Mouse (Mus musculus) kidney, postnatal 4 days (tissue): ENCODE results near the gene Usp22.
A peak's percentile ranks its signal among the peaks of the same experiment; 100 is the strongest.
"Not testable (repeated sequence)": the region's sequence is repeated elsewhere in the genome, so short reads cannot be mapped to it uniquely, and the experiment has no call there.

Experiments
- DNase-seq, 2 experiments: peaks; one replicate each; pipeline ENCODE4 v3.0.0; 2021; ENCODE audit warnings: mixed read lengths in 2 of 2

Usp22 gene

DNA sequence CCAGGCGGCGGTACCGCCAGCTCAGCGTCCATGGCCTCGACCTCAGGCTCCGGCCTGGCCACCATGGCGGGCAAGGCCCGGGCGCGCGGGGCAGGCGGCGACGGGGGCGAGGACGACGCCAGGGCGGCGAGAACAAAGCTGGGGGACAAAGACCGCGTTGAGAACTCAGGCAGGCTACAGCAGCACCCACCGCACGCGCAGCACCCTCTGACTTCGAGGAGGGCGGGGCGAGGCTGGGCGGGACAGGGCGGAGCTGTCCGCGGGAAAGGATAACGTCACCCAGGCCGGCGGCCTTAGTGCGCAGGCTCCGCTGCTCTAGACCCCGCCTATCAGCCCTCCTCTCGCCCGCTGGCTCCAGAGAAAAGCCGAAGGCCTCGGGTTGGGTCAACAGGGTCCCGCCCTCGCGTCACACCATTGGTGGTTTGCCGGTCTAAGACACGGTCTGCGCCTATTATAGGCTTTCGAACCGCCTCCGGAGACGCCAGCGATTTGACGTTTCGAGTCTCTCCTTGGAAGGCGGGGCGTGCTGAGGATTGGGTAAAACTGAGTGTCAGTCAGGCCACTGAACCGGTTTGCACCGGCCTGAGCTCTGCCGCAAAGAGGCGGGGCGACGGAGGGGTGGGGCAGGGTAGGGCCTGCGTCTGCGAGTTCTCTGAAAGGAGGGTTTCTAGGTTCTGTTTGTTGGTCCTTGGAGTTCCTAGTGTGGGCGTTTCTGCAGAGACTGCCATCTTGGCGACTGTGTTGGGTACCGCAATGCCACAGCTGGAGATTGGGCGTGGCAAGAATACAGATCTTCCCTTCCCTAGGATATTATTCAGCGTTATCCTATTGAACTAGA is at the start of gene Usp22:
Gene Usp22 (minus strand): TSS at position 235 of the 838 bp plus-strand sequence.
- peak; percentile 99 to 100 for DNase-seq

DNA sequence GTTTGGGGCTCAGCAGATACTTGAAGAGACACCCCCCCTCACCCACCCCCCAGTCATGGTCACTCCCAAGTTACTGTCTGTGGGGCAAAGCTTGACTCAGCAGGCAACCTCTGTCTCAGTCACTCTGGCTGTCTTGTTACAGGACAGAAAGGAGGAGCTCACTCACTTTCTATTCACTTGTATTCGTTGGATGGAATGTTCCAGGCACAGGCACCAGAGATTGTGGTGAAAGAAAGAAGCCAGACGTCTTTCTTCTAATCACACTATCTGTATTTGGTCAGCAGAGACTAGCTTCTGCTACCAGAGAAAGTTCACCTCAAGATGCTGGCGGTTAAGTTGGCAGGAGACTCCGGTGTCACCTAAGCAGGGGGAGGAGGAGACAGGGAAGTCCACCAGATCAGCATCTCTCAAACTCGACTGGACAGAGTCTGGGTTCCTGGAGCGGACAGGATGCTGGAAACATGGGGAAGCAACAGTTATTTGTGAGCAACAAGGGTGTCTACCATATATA is 49.4 kb upstream of the Usp22 start:
- no peak for DNase-seq

DNA sequence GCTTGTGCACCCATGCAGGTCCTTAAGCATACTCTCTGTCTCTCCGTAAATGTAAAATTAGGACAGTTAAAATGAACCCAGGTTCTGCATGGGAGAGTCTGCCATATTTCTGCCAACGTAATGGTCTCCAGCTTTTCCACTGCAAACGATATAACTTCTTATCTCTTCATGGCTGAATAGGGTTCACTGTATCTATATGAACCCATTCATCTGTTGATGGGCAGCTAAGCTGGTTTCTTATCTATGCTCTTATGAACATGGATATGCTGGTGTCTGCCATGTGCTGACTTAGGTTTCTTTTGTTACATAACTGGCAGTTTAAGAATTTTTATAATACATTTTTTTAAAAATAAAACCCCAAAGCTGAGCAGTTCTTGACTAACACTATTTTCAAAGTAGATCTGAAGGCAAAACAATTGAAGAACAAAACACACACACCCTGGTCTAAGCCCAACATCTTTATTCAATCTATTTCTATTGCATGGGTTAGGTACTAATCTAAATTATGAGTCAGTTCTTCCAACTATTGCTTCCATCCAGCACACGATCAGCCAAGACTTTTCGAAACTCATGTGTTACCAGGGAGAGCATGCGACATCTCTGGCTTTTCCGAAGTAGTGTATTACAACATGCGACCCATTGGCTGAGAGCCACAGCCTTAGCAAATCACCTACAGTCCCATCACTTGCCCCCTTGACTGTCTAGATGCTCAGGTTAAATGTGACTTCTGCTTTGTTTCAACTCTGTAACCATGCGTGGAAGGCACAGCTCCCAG is 48.3 kb upstream of the Usp22 start:
- no peak for DNase-seq

DNA sequence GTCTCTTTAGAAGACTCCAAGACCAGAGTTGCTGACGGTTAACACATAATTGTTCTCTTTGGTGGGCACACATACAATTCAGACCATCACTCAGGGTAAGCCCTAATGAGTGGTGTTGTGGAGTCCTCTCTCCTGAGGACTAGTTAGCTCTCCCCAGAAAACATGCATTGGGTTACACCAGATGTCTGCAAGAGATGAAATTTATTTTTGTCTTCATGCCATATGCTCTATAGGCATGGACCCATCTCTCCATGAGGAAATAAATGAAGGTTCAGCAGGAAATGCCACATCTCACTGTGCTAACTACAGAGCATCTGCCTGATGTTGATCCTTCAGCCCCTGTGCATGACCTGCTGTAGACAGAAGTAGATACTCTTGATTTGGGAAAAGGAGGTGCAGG is 47.2 kb upstream of the Usp22 start:
- no peak for DNase-seq

DNA sequence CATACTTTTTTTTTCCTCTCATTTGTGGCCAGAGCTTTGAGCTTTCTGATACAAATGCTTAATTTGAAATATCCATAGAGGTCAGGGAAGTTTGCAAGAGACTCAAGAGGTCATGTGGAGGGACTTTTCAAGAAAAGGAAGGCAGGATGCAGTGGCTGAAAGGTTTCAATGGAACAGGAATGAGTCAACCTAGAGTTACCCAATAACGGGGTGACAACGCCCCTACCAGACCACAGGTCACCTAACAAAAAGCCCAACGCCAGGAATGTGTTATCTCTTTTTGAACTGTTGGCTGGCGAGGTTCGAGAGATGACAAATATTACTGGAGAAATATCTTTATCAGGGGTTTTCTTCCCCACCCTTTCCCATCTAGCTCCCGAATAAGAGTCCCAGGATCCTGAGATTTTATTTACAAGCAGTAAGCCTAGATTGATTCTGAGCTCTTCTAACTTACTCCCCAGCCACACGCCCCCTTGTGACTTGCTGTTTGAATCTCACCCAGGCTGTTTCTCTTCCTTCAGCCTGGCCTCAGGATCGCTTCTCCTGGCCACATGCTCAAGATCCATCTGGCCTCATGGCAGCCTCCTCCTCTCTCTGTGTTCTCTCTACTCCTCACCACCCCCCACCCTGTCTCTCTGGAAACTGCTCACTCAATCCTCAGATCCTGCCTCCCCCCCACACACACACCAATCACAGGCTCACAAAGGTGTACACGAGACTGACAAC is 45.5 kb upstream of the Usp22 start:
- DNase-seq = no peak

DNA sequence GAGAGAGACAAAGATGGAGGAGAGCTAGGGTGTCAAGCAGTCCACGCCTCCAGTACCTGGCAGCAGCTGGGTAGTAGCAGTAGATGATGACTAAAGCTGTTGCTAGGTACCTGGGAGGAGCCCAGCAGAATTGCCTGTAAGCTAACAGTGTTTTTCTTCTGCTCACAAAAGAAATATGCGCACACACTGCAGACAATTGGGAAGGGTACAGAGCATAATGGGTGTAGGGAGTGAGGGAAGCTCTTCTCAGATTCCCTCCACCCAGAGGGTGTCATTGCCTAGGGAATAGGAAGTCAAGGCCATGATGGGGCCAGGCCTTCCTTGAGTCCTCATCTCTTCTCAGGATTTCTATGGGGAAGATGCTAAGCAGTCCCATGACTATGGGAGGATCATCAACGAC is 41.1 kb upstream of the Usp22 start:
- DNase-seq = no peak

DNA sequence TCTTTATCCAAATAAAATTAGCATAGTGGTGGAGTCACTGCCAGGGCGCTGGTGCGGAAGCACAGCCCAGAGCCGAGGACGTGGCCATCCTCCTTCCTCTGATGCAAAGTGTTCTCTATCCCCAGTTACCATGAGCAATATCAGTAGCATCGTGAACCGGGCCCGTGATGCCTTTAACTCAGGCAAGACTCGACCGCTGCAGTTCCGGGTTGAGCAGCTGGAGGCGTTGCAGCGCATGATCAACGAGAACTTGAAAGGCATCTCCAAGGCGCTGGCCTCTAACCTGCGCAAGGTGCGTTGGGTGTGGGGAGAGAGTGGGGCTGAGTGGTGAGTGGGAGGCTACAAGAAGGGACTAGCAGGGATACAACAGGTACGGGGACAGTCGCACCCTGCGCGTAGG is 37.2 kb upstream of the Usp22 start:
- peak; percentile 16 to 29 for DNase-seq

DNA sequence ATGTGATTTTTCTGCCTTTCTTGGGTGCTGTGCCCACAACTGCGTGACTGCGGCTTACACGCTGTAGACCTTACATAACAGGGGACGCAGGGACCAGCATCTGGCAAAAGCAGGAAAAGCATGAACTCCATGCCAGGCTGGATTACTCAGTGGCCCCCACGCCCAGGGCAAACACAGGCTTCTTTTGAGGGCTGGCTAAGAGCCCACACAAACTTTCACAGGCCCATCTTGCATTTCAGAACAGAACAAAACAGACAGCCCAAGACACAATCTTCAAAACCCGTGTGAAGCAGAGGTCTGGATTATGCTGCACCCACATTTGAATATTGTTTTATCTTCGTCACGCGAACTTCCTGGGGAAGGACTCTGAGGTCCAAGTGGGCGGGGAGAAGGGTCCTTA is 33.5 kb upstream of the Usp22 start:
- DNase-seq = no peak

DNA sequence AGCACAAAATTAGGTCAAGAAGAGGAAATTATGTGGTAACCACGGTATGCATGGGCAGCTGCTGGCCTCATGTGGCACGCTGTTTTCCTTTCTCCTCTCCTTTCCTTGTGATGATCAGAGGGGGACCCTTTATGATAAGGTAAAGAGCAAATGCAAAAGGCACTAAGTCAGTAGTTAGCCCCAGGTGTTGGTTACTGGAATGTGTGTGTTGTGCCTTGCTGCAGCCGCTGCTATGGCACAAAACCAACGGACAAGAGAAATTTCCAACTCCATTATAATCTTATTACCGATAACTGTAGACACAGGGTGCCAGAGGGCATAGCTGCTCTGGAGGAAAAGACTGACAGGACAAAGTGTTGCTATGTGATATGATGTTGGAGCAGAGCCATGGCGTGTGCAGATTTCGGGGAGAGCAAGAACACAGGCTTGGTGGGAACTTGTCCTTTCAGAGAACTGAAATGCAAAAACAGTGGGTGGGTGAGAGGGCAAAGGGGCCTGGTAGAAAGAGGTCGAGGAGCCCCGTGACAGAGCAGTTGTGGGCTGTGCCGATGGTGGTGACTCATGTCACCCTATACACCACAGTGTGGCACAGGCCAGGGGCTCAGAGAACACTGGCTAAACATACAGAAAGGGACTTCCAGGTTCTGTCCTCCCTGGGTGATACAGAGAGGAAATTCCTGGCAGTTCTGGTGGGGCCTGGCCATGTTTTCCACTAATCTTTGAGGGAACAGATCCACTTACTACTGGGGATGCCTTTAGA is 32.8 kb upstream of the Usp22 start, which contains the start of gene Aldh3a1:
Gene Aldh3a1 (plus strand): TSS at position 51 of the 760 bp plus-strand sequence.
- no peak for DNase-seq

DNA sequence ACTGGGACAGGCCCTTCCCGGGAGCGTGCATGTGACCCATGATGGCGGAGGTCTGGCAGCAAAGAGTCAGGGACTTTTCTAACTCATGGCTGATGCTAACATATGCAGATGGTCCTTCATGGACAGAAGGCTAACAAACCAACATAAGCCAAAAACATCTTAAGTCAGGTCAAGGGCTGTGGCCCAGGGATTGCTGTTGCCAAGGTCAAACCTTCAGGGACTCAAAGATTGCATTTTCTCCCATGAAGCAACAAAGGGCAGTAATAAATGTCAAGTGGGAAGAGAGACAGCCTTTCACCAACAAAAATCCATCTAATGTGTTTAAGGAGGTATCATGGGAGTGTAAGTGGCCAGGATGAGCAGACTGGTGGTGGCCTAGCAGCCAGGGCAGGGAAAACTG is 31.3 kb upstream of the Usp22 start:
- DNase-seq = peak; percentile 13 to 46

DNA sequence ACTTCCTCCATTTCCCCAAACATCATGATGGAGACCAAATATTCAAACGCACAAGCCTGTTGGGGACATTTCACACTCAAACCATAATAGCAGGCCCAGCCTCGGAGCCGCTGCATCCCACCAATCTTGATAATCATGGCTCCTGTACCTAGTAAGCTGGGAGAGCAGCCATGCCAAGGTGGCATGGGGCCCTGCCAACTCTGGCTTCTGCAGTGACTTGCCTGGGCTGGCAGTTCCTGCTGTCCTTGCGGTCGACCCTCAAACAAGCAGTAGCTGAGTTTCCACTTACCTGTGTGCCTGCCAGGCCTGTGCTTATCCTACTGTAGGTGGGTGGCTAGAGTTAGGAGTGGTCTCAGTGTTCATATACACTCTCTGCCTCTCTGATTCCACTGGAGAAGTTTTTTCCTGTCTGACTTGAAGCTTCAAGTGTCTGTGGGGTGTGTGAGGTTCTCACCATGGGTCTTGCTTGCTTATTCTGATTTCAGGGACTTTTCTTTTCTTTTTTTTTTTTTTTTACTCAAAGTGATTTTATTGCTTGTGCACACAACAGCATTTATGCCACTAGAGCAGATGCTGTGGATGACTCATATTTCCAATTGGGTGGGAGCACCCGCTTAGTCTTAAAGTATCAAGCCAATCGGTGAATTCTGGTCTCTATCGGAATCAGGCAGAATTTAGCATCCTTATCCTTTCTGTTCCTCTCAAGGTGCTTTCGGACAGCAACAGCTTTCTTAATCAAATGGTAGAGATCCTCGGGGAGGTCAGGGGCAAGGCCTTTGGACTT is 30.5 kb upstream of the Usp22 start:
- DNase-seq = no peak

DNA sequence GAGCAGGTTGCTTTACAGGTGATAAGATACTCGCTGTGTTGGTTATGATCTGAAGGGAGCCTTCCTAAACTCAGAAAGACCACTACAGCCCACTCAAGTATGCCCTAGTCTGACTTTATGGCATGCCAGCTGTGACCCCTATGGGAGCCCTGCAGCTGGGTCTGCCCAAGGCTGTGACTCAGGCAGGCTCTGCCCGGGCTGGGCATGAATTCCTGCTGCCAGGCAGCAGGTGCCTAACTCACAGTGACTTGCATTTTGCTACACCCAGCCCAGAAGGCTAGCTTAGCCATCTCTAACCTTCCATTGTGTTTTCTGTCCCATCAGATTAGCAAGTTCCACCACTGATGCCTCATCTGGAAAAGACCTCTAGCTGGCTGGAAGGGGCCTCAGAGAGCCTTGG is 28.0 kb upstream of the Usp22 start:
- no peak for DNase-seq

DNA sequence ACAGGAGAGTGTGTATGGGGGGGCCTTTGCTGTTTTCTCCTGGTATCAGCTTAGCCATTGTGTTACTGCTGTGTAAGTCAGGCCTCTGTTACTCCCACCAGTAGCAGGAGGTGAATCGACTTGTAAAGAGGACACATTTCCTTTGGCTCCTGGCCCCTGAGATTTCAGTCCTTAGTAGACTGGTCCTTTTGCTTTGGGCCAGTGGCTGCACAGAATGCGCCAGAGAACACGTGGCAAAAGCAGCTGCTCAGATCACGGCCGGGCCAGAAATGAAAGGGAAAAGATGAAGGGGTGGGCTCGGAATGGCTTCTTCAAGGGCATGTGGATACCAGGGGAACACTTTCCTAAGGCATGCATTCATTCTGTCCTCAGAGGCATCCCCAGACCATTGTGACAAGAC is 27.3 kb upstream of the Usp22 start:
- no peak for DNase-seq

DNA sequence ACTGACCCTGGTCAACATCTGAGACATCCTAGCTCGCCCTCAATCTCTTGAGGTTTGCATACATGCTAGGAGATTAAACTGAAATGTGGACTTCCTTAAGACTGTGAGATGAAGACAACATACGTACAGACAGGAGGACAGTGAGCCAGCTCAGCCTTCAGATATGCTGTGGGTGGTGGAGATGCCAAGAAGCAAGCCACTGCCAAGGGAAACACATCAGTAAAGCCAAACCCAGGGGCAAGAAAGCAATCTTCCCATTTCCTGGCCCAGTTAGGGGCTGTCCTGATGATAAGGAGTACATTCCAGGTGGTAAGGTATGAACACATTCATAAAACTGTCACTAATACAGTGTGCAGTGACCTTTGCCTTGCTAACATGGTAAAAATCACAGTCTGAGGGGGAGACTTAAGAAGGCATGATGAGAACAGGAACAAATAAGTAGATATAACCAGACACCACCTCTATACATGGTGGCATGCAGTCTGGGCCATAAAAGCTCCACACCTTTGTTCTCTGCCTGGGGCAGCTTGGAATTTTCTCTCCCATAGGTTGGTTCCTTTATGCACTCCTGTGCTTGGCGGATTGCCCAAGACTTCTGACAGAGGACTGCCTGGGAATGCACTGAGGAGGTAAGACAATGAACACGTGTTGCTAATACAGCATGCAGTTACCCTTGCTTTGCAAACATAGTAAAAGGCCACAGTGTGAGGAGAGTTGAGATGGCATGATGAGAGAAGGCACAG is 24.9 kb upstream of the Usp22 start:
- no peak for DNase-seq

DNA sequence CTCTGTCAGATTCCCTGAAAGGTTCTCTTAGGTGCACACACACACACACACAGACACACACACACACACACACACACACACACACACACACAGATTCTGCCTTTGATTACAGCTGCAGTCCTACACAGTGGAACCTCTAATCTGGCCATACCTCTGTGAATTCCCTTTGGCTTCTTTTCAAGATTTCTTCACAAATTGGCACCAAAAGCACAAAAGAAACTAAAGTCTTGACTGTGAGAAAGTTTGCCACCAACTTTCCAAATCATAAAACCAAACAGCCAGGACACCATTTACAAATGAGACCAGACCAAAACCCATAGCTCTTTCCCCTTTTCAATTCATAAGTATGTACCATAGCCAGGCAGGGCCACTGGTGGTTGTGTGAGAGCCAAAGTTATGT is 23.1 kb upstream of the Usp22 start:
- DNase-seq = no peak

DNA sequence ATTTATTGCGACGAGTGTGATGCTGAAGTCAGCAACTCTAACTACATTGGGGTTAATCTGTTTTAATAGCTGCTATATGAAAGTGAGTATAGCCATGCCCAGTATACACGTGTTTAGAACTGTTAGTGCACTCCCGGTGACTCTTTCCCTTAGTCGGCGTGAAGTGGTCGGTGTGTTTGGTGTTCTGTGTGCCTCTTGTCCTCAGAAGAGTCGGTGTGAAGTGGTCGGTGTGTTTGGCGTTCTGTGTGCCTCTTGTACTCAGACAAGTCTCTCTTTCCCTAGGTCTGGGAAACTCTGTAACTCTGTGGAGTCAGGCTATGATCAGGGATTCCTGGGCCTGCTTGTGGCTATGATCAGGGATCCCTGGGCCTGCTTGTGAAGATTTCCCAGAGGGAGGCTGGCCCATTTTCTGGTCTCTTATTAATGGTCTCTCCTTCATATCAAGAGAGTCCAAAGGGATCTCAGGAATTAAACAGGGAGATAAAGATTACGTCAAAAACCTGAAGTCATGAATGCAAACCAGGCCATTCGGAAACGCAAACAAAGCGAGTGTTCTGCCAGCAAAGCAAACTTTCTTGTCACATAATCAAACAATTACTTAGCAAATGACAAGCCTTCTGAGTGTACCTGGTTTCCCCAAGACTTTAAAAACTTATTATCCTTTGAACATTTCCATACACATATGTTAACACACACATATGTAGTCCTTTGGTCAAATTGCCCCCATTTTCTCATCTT is 21.9 kb upstream of the Usp22 start:
- no peak for DNase-seq

DNA sequence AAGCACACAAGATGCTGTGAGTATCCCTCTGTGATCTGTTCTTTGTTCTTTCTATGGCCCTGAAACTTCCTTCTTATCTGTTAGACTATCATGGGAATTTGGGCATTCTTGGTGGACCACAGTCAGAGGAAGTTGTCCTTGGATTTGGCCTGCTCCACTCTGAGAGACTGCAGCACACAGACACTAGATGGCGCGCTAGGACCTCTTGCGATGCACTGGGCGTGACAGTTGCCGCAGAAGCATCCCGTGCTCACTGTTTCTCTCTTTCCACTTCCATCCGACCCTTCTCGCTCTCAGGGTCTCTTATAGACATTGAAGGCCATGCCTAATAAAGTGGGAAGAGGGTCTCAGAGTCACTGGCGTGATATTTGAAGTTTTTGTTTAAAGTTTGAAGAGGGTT is 18.5 kb upstream of the Usp22 start:
- peak; percentile 92 for DNase-seq

DNA sequence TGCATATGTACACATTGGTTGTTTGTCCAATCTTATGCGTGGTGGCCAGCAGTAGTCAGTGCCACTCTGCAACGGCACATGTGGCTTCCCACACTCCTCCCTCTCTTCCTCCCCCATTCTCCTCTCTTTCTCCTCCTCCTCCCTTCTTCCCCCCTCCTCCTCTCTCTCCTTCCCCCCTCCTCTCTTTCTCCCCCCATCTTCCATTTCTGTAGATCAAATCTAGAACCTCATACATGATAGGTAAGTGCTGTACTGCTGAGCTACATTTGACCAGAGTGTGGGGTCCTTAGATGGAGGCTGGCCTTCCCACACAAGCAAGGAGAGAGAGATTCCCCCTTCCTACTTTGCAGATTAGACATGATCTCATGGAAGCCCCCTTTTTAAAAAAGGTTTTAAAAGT is 17.9 kb upstream of the Usp22 start:
- no peak for DNase-seq

DNA sequence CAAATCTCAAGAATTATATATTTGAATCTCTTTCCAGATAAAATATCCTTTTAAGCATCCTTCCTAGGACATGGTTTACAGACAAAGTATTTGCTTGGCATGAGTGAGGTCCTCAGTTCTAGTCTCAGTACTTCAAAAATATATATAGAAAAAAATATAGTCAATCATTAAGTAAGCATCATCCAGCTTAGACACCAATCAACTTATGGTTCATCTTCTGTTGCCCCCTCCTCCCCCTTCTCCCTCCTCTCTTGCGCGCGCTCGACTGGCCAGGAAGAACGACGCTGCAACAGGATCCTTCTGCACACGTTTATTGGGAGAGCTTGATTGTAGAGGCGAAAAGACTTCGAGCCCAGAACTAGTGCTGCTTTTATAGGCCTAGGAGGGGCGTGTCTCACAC is 17.3 kb upstream of the Usp22 start:
- DNase-seq = not testable (repeated sequence)

DNA sequence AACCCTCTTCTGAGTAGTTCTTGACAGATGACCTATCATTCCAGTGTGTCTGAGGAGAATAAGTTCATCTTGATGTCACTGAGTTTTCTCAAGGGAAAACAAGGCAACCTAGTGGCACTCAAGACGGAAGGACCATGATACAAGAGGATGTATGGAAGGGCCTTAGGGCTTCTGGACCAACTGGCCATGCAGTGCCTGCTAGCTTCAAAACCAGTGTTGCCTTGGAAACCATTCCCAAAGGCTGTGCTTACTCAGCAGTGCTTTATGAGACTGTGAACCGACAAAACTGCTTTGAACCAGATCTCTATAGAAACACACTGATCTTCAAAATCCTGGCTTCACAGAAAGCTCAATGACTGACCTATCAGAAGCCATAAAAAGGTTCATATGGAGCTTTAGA is 15.9 kb upstream of the Usp22 start:
- DNase-seq = no peak
